Mouse (Mus musculus) adrenal gland, adult 18-20 months (tissue): Measurements from ENCODE around the gene Tnfsf15. TPM values are rescaled to one million over a fixed set of nuclear protein-coding genes. Genes with fewer than 3 reads are reported as not detected.

Source experiments
- DNase-seq, 2 experiments: peaks; one replicate each; pipeline ENCODE4 v3.0.0; 2021 to 2022; ENCODE audit warnings: low spot score in 2 of 2
- long read RNA-seq, 2 experiments: library from polyadenylated mRNA; stranded (forward); transcript quantifications; one replicate each; pipeline ENCODE4 v2.0.0; 2021
- total RNA-seq, 2 experiments: library from RNA; stranded (reverse); gene quantifications; 1 replicate in 1 of 2; 2 replicates in 1 of 2; pipeline ENCODE4 v1.2.3; 2021

Tnfsf15 gene
- total RNA-seq, result under 1 TPM; 0.33 to 0.48 TPM
- long read RNA-seq, experiment 1, result 0 reads
- long read RNA-seq, experiment 2, result 0 reads

GRCm38 (mm10) chr4:63744693-63745171 is at the start of gene Tnfsf15:
Tnfsf15 (minus strand) TSS chr4:63745113.
- DNase-seq, result peak in 1 of 2 experiments; percentile 28

- no peak for DNase-seq
Observed at GRCm38 (mm10) chr4:63792328-63792727, 47.4 kb upstream of the Tnfsf15 start.

GRCm38 (mm10) chr4:63785466-63785865 is 40.6 kb upstream of the Tnfsf15 start:
- no peak for DNase-seq

GRCm38 (mm10) chr4:63783826-63784225 is 38.9 kb upstream of the Tnfsf15 start:
- no peak for DNase-seq

GRCm38 (mm10) chr4:63782970-63783613 is 38.2 kb upstream of the Tnfsf15 start:
- no peak for DNase-seq

- DNase-seq, result no peak
Observed at GRCm38 (mm10) chr4:63777223-63777622, 32.3 kb upstream of the Tnfsf15 start.

GRCm38 (mm10) chr4:63773306-63774090 is 28.6 kb upstream of the Tnfsf15 start:
- DNase-seq, result no peak

- DNase-seq, result no peak
Observed at GRCm38 (mm10) chr4:63772514-63772913, 27.6 kb upstream of the Tnfsf15 start.

GRCm38 (mm10) chr4:63771291-63771690 is 26.4 kb upstream of the Tnfsf15 start:
- DNase-seq, result no peak

- DNase-seq, result no peak
Observed at GRCm38 (mm10) chr4:63769161-63769560, 24.2 kb upstream of the Tnfsf15 start.

- no peak for DNase-seq
Observed at GRCm38 (mm10) chr4:63765050-63765449, 20.1 kb upstream of the Tnfsf15 start.

- no peak for DNase-seq
Observed at GRCm38 (mm10) chr4:63759931-63760330, 15.0 kb upstream of the Tnfsf15 start.

GRCm38 (mm10) chr4:63757527-63758154 is 12.7 kb upstream of the Tnfsf15 start:
- DNase-seq, result no peak

- no peak for DNase-seq
Observed at GRCm38 (mm10) chr4:63756072-63756471, 11.2 kb upstream of the Tnfsf15 start.

- DNase-seq, result no peak
Observed at GRCm38 (mm10) chr4:63754467-63755020, 9.6 kb upstream of the Tnfsf15 start.

- no peak for DNase-seq
Observed at GRCm38 (mm10) chr4:63753855-63754254, 8.9 kb upstream of the Tnfsf15 start.

GRCm38 (mm10) chr4:63752687-63753523 is 8.0 kb upstream of the Tnfsf15 start:
- DNase-seq, result peak in 1 of 2 experiments; percentile 26

GRCm38 (mm10) chr4:63748061-63748730 is 3.3 kb upstream of the Tnfsf15 start:
- no peak for DNase-seq

GRCm38 (mm10) chr4:63745271-63745670 is 358 bp upstream of the Tnfsf15 start:
- DNase-seq, result no peak

GRCm38 (mm10) chr4:63743660-63744059 is 1.3 kb downstream of the Tnfsf15 start:
- DNase-seq, result no peak
